10 mouse cellular contexts compared by ENCODE assay signal in genomic region chr12:12313437-12313836, GRCm38 (mm10). TPM values are rescaled to one million over a fixed set of nuclear protein-coding genes. Genes with fewer than 3 reads are reported as not detected.
DNase-seq lines count a peak whose midpoint lies in the region; ATAC-seq and TF ChIP-seq lines count a peak whose summit lies in the region.
"Had no signal": no experiment of that assay in that cellular context is flagged by ENCODE, and none has a peak within 500 bp of the region (broad histone marks: within the 10 kb centered on the region; RNA-seq: fewer than 3 reads in every experiment).

No protein-coding gene starts in this region.

- H3K4me1 ChIP-seq in intestine, postnatal 0 days (replicated peaks; ENCODE audit: control insufficient read depth, insufficient read depth, low read length), result no peaks in the 10 kb centered on the region
- H3K4me1 ChIP-seq in intestine, embryonic 16.5 days (ENCODE audit: control insufficient read depth, insufficient read depth, low read length), result peaks cover 6% of the 10 kb centered on the region; the same call in 1 of the 2 replicates
- H3K4me1 ChIP-seq in thymus, adult 2 months (replicated peaks; ENCODE audit: control insufficient read depth, insufficient read depth, low read length), result peaks cover 8% of the 10 kb centered on the region
- H3K4me1 ChIP-seq: embryonic facial prominence, embryonic 15.5 days had no signal

- H3K4me2 ChIP-seq in intestine, postnatal 0 days (replicated peaks; ENCODE audit: low read depth), result no peak overlapping the region
- H3K4me2 ChIP-seq in intestine, embryonic 16.5 days (ENCODE audit: low read depth, low read length), result no peak overlapping the region
- H3K4me2 ChIP-seq: embryonic facial prominence, embryonic 15.5 days; limb, embryonic 12.5 days; neural tube, embryonic 13.5 days had no signal

- peak; percentile 45 for DNase-seq in thymus, adult 2 months
- DNase-seq in thymus, adult 18-20 months, result no peak
- no peak for DNase-seq in adrenal gland, adult 18-20 months (ENCODE audit: low spot score in 2 of 2)
- no peak for DNase-seq in gastrocnemius, postnatal 4 days (ENCODE audit: low spot score in 2 of 2)

- no peak overlapping the region for H3K27ac ChIP-seq in intestine, postnatal 0 days (ENCODE audit: low read depth, low read length)
- no peak overlapping the region for H3K27ac ChIP-seq in intestine, embryonic 16.5 days (ENCODE audit: low read length)
- H3K27ac ChIP-seq in thymus, adult 2 months (ENCODE audit: control insufficient read depth, insufficient read depth, low read length), result no peak overlapping the region
- H3K27ac ChIP-seq: embryonic facial prominence, embryonic 15.5 days; limb, embryonic 12.5 days had no signal

- no peaks in the 10 kb centered on the region for H3K9me3 ChIP-seq in intestine, postnatal 0 days (ENCODE audit: control insufficient read depth)
- no peaks in the 10 kb centered on the region for H3K9me3 ChIP-seq in intestine, embryonic 16.5 days (ENCODE audit: control insufficient read depth, low read length)
- H3K9me3 ChIP-seq: embryonic facial prominence, embryonic 15.5 days; limb, embryonic 12.5 days; neural tube, embryonic 13.5 days had no signal

- H3K4me3 ChIP-seq in intestine, postnatal 0 days (ENCODE audit: low read depth, low read length), result no peak overlapping the region
- no peak overlapping the region for H3K4me3 ChIP-seq in intestine, embryonic 16.5 days (ENCODE audit: low read length)
- H3K4me3 ChIP-seq in thymus, adult 2 months (ENCODE audit: control insufficient read depth, insufficient read depth, low read length), result no peak overlapping the region
- H3K4me3 ChIP-seq: embryonic facial prominence, embryonic 15.5 days; limb, embryonic 12.5 days; neural tube, embryonic 13.5 days had no signal

- ATAC-seq in intestine, postnatal 0 days, result no peak
- no peak for ATAC-seq in intestine, embryonic 16.5 days
- ATAC-seq in granulocyte monocyte progenitor cell, adult 5-6 weeks (replicated peaks; ENCODE audit: poor library complexity, severe bottlenecking), result peak; percentile 48

- H3K36me3 ChIP-seq in intestine, postnatal 0 days (ENCODE audit: control insufficient read depth, insufficient read depth), result no peaks in the 10 kb centered on the region
- no peaks in the 10 kb centered on the region for H3K36me3 ChIP-seq in intestine, embryonic 16.5 days (ENCODE audit: control insufficient read depth, insufficient read depth, low read length)
- no peaks in the 10 kb centered on the region for H3K36me3 ChIP-seq in thymus, adult 2 months (ENCODE audit: control insufficient read depth, insufficient read depth, low read length)
- H3K36me3 ChIP-seq: embryonic facial prominence, embryonic 15.5 days; limb, embryonic 12.5 days had no signal

- no peak for TF ChIP-seq POLR2A in thymus, adult 2 months (IDR thresholded peaks at IDR 0.05; ENCODE audit: control insufficient read depth, extremely low read depth, insufficient read depth, low read length, poor library complexity)

- no peak overlapping the region for H3K9ac ChIP-seq in intestine, postnatal 0 days (ENCODE audit: low read depth, low read length)
- H3K9ac ChIP-seq in intestine, embryonic 16.5 days (ENCODE audit: low read depth, low read length), result no peak overlapping the region
- H3K9ac ChIP-seq: embryonic facial prominence, embryonic 15.5 days; limb, embryonic 12.5 days; neural tube, embryonic 13.5 days had no signal

- H3K27me3 ChIP-seq in intestine, postnatal 0 days (replicated peaks; ENCODE audit: control insufficient read depth, insufficient read depth, low read length), result no peaks in the 10 kb centered on the region
- no peaks in the 10 kb centered on the region for H3K27me3 ChIP-seq in intestine, embryonic 16.5 days (replicated peaks; ENCODE audit: control insufficient read depth, insufficient read depth, low read length)
- H3K27me3 ChIP-seq in thymus, adult 2 months (ENCODE audit: control insufficient read depth, insufficient read depth, low read length), result no peaks in the 10 kb centered on the region
- H3K27me3 ChIP-seq: embryonic facial prominence, embryonic 15.5 days; limb, embryonic 12.5 days; neural tube, embryonic 13.5 days had no signal

- TF ChIP-seq CTCF in intestine, postnatal 0 days (IDR thresholded peaks at IDR 0.05; ENCODE audit: low read depth), result peak; percentile 55
- 0 out of 2 replicates have a peak, but pooled peaks have one; percentile 21 for TF ChIP-seq CTCF in thymus, adult 2 months (IDR thresholded peaks at IDR 0.05; ENCODE audit: borderline replicate concordance, control insufficient read depth, extremely low read depth, insufficient read depth, low read length, poor library complexity)

RNA-seq across cellular contexts. Expression of gene Fam49a, which starts 51.5 kb away (rescaled TPM):
- polyA plus RNA-seq in intestine, postnatal 0 days (2015; fragmentation: Nextera tagmentation; extraction: Ambion mirVana), result 4.2 and 4.4 TPM in 2 replicates
- 7.8 and 8.6 TPM in 2 replicates for polyA plus RNA-seq in intestine, embryonic 16.5 days (2015; fragmentation: Nextera tagmentation; extraction: Ambion mirVana)
- polyA plus RNA-seq in thymus, adult 2 months (2012; rRNA removed), result 5.2 and 5.3 TPM in 2 replicates
- 6.4 and 9.3 TPM in 2 replicates for total RNA-seq in granulocyte monocyte progenitor cell, adult 5-6 weeks (2014; fragmentation: Nextera tagmentation)
- 4.4 and 6.7 TPM in 2 replicates for total RNA-seq in granulocyte monocyte progenitor cell, adult 5-6 weeks (2017)
- 10 to 100 TPM; 15.0 to 18.8 TPM for total RNA-seq in adrenal gland, adult 18-20 months (2021)
- total RNA-seq in gastrocnemius, postnatal 4 days (2021), result 10 to 100 TPM; 12.8 to 15.9 TPM
